Mouse (Mus musculus) intestine, embryonic 14.5 days (tissue): ENCODE results near the gene Trmt1l. TPM values are rescaled to one million over a fixed set of nuclear protein-coding genes. Genes with fewer than 3 reads are reported as not detected.

Experiments used
- ATAC-seq: fragments of 200-750 bp; cut with Nextera tagmentation; replicated peaks from 2 replicates; pipeline ENCODE4 v1.8.0; 2017; ENCODE audit warnings: low read depth, moderate number of reproducible peaks, moderate TSS enrichment, moderate library complexity; ENCODE audit not compliant: low FRiP score, low TSS enrichment
- DNase-seq: peaks from one replicate; pipeline ENCODE4 v3.0.0-alpha.2; 2018; ENCODE audit warnings: low spot score
- H3K27ac ChIP-seq: fragments of 300-500 bp; sonication (generic); 2 replicates; pipeline ENCODE4 v1.5.1; 2014; ENCODE audit warnings: low read depth, mild to moderate bottlenecking, control low read depth
- H3K27me3 ChIP-seq: fragments of 300-500 bp; sonication (generic); replicated peaks from 2 replicates; pipeline ENCODE4 v1.6.1; 2014; ENCODE audit warnings: low read length, control low read depth; ENCODE audit not compliant: control insufficient read depth, insufficient read depth
- H3K36me3 ChIP-seq: fragments of 300-500 bp; sonication (generic); 2 replicates; pipeline ENCODE4 v1.6.1; 2014; ENCODE audit warnings: low read length, control low read depth; ENCODE audit not compliant: control insufficient read depth, insufficient read depth
- H3K4me1 ChIP-seq: fragments of 300-500 bp; sonication (generic); replicated peaks from 2 replicates; pipeline ENCODE4 v1.6.1; 2014; ENCODE audit warnings: low read length, control low read depth, mixed read lengths; ENCODE audit not compliant: control insufficient read depth, insufficient read depth
- H3K4me2 ChIP-seq: fragments of 300-500 bp; sonication (generic); 2 replicates; pipeline ENCODE4 v1.6.1; 2014; ENCODE audit warnings: low read length
- H3K4me3 ChIP-seq: fragments of 300-500 bp; sonication (generic); 2 replicates; pipeline ENCODE4 v1.5.1; 2014; ENCODE audit warnings: low read depth, low read length, control low read depth, mixed read lengths
- H3K9ac ChIP-seq: fragments of 300-500 bp; sonication (generic); 2 replicates; pipeline ENCODE4 v1.6.1; 2014; ENCODE audit warnings: mild to moderate bottlenecking, low read length
- H3K9me3 ChIP-seq: fragments of 300-500 bp; sonication (generic); 2 replicates; pipeline ENCODE4 v1.6.1; 2016; ENCODE audit warnings: low read length, control low read depth; ENCODE audit not compliant: control insufficient read depth
- WGBS: fragments of 180-500 bp; shearing (Covaris S2); extraction: QIAGEN DNeasy Blood & Tissue Kit; methylation state at CpG from one replicate; pipeline ENCODE4 v1.1.7; 2014; 5-methylcytosine and 5-hydroxymethylcytosine counted together
- polyA plus RNA-seq: library from polyadenylated mRNA; unstranded; fragments of >200 nt; fragmentation: Nextera tagmentation; extraction: Ambion mirVana; gene quantifications from 2 replicates; pipeline ENCODE4 v1.2.1, GENCODE M21; 2014

Gene Trmt1l
- 38.7 and 40.5 TPM in 2 replicates for polyA plus RNA-seq

DNA sequence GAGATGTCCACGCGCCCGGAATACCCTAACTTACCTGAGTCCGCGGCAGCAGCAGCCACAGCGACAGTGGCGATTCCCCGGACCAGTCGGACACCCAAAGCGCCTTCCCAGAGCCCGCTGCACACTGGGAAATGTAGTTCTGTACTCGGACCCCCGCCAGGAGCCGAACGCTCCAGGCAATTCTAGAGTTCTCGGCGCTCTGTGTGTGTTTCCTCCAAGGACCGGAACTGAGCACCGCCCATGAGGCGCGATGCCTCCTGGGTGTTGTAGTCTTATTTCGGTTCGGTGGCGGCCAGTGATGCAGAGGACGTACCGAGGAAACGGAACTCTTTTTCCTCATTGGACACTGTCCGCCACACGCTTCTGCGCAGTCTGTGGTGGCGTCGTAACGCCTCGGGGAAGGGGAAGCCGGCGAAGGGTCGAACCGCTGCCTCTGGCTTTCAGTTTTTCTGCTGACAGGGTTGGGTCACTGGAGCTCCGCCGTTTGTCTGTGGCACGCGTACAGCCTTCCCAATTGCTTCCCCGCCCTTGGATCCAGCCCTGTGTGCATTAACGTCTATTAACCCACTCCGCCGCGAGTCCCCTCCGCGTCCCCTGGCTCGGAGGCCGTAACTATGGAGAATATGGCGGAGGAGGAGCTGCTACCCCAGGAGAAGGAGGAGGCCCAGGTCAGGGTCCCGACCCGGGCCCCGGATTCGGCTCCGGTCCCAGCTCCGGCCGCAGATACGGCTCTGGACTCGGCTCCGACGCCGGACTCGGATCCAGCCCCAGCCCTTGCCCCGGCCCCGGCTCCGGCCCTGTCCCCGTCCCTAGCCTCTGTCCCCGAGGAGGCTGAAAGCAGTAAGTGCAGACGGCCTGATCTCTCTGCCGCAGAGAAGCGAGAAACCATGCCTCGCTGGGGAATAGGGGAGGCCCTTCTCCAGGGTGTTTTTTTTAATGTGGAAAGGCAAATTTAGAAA lies at the start of gene Trmt1l, which contains the start of gene Swt1:
Gene Trmt1l, plus strand, starts transcription at position 280 of the 959 bp plus-strand sequence.
Gene Swt1, minus strand, starts transcription at position 193 of the 959 bp plus-strand sequence.
- ATAC-seq (peak; percentile 99), DNase-seq (peak; percentile 95)
- Histone ChIP-seq H3K27ac (peak within 1 kb of the TSS; percentile 94), H3K4me2 (peak within 1 kb of the TSS; percentile 78), H3K4me1 (peaks cover 13% of the 10 kb centered on the region), H3K9me3 (no peaks in the 10 kb centered on the region), H3K36me3 (peaks cover 2% of the 10 kb centered on the region; the same call in 1 of the 2 replicates), H3K27me3 (no peaks in the 10 kb centered on the region), H3K9ac (peak within 1 kb of the TSS; percentile 86), H3K4me3 (peak within 1 kb of the TSS; percentile 61)
- under 1% methylated on average over 74 of the region's 74 CpGs for WGBS

DNA sequence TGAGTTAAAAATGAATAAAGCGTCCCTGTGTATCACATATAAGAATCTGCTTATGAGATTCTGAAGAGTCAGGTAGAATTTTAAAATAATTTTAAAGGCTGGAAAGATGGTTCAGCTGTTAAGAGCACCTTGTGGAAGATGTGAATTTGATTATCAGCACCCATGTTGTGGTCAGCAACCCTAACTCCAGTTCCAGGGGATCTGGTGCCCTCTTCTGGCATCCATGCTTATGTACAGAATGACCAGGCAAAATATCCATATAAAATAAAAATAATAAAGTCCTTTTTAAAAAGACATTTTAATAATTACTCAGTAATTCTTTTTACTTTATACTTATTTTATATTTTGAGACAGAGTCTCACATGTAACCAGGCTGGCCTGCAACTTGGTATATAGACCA lies 38.3 kb upstream of the Trmt1l start:
- Histone ChIP-seq H3K4me1 (no peaks in the 10 kb centered on the region), H3K27ac (no peak overlapping the region), H3K4me2 (no peak overlapping the region), H3K9me3 (no peaks in the 10 kb centered on the region), H3K27me3 (no peaks in the 10 kb centered on the region), H3K9ac (no peak overlapping the region), H3K36me3 (peaks cover 50% of the 10 kb centered on the region), H3K4me3 (no peak overlapping the region)
- 95% methylated on average over 1 of the region's 1 CpGs for WGBS
- no peak for DNase-seq
- no peak for ATAC-seq

- Histone ChIP-seq H3K9me3 (no peaks in the 10 kb centered on the region), H3K4me2 (no peak overlapping the region), H3K27ac (no peak overlapping the region), H3K9ac (no peak overlapping the region), H3K4me3 (no peak overlapping the region), H3K4me1 (no peaks in the 10 kb centered on the region), H3K27me3 (no peaks in the 10 kb centered on the region), H3K36me3 (peaks cover 20% of the 10 kb centered on the region)
- ATAC-seq (no peak), DNase-seq (no peak)
- 73% methylated on average over 3 of the region's 3 CpGs for WGBS
These were observed 18.5 kb upstream of the Trmt1l start for GRCm38 (mm10) chr1:151409827-151410226.

DNA sequence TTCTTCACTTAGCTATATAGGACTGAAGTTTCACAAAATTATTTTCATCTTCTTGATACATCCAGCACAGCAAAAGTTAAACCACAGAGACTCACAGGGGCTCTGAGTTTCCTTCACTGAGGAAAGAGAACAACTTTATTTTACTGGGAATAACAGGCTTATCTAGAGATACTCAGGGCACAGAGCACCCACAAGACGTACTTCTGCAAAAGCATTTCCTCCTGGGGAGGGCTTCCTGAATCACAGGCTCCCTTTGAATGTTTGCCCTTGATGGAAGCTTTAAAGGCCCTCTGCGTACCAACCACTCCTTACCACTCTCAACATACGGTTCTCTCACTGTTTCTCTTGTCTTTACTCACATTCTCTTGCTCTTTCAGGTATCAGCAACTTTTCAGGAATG lies 6.2 kb upstream of the Trmt1l start:
- Histone ChIP-seq H3K4me2 (no peak overlapping the region), H3K9ac (no peak overlapping the region), H3K27me3 (no peaks in the 10 kb centered on the region), H3K27ac (no peak overlapping the region), H3K9me3 (no peaks in the 10 kb centered on the region), H3K4me3 (no peak overlapping the region), H3K36me3 (peaks cover 36% of the 10 kb centered on the region), H3K4me1 (peaks cover 5% of the 10 kb centered on the region; the same call in 1 of the 2 replicates)
- no peak for ATAC-seq
- DNase-seq, result no peak
- 79% methylated on average over 3 of the region's 3 CpGs for WGBS

DNA sequence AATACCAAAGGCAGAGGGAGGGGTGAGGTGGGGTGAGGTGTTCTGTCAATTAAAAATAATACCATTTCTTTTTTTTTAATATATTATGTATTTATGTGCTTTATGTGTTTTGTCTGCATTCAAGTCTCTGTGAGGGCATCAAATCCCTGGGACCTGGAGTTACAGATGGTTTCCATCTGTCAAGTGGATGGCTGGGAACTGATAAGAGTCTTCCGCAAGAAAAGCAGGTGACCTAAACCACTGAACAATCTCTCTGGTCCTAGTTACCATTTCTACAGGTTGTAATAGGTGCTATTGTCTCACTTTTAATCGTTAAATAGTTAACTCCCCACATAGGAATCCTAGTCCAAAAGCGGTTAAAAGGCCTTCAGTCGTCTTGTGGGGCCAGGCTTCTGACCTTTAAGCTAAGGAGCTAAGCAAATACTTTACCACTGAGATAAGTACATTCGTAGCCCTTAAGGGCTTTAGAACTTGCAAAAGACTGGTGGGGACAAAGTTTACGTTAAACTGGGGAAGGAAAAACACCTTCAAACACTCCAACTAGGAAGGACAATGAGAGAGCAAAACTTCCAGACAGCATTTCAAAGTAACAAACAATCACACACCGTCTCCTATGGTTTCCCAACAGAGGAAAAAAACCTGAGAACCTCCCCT lies 1.3 kb upstream of the Trmt1l start:
- Histone ChIP-seq H3K9me3 (no peaks in the 10 kb centered on the region), H3K4me1 (peaks cover 13% of the 10 kb centered on the region), H3K9ac (peak overlapping the region; percentile 68), H3K27me3 (no peaks in the 10 kb centered on the region), H3K27ac (no peak overlapping the region), H3K4me3 (peak overlapping the region; percentile 61), H3K4me2 (peak overlapping the region; percentile 71), H3K36me3 (peaks cover 11% of the 10 kb centered on the region; the same call in 1 of the 2 replicates)
- DNase-seq (no peak), ATAC-seq (no peak)
- WGBS, result 17% methylated on average over 7 of the region's 7 CpGs

GRCm38 (mm10) chr1:151427888-151428262 lies 467 bp upstream of the Trmt1l start:
- Histone ChIP-seq H3K4me2 (peak overlapping the region; percentile 71), H3K9ac (peak overlapping the region; percentile 68), H3K4me1 (peaks cover 13% of the 10 kb centered on the region), H3K27me3 (no peaks in the 10 kb centered on the region), H3K27ac (peak overlapping the region; percentile 74; the same call in 1 of the 2 replicates), H3K36me3 (peaks cover 6% of the 10 kb centered on the region; the same call in 1 of the 2 replicates), H3K9me3 (no peaks in the 10 kb centered on the region), H3K4me3 (peak overlapping the region; percentile 61)
- under 1% methylated on average over 26 of the region's 26 CpGs for WGBS
- DNase-seq, result no peak
- ATAC-seq, result peak; percentile 67

DNA sequence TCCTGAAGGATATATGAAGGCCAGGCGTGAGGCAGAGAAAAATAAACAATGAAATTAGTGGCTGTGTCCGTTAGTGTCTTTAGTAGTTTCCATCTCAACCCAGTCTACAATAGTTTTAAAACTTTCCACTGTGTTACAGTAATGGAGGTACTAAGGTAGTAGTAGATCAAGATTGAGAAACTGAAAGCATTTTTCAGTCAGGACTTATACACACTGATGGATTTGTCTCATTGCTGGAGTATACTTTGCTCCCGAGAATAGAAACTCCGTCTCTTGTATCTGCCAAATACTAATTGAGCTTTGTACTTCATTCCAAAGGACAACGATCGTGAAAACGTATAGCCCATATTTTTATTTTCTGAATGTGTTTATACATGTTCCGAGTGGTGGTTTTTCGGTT lies 974 bp downstream of the Trmt1l start:
- WGBS, result 33% methylated on average over 9 of the region's 9 CpGs
- Histone ChIP-seq H3K9ac (peak overlapping the region; percentile 86), H3K4me1 (peaks cover 13% of the 10 kb centered on the region), H3K27me3 (no peaks in the 10 kb centered on the region), H3K4me3 (peak overlapping the region; percentile 61), H3K27ac (peak overlapping the region; percentile 94), H3K4me2 (peak overlapping the region; percentile 78), H3K36me3 (peaks cover 10% of the 10 kb centered on the region), H3K9me3 (no peaks in the 10 kb centered on the region)
- DNase-seq (no peak), ATAC-seq (no peak)

DNA sequence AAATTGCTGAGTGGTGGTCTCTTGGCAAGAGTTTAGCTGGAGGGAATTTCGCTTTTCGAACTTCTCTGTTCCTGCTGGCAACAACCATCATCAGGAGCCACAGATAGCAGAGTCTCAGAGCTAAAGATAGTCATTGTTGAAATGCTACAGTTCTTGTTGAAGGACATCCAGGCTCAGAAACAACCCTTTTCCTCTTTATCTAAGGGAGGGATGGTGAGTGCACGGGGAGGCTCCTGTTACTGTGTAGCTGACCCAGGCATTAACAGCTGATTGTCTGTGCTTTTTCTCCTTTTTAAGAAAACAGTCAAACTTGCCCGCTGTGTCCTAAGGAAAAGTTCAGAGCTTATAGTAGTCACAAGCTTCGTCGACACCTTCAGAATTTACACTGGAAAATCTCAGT lies 7.1 kb downstream of the Trmt1l start:
- Histone ChIP-seq H3K36me3 (peaks cover 62% of the 10 kb centered on the region), H3K4me3 (no peak overlapping the region)
- 71% methylated on average over 6 of the region's 6 CpGs for WGBS

More for the DNA sequence above, 7.1 kb downstream of the Trmt1l start:
- ATAC-seq (no peak), DNase-seq (no peak)
- Histone ChIP-seq H3K9me3 (no peaks in the 10 kb centered on the region), H3K27ac (no peak overlapping the region), H3K4me1 (no peaks in the 10 kb centered on the region), H3K27me3 (no peaks in the 10 kb centered on the region), H3K4me2 (no peak overlapping the region), H3K9ac (no peak overlapping the region)
